Mouse (Mus musculus): ENCODE measurements around the gene Rrp12. TPM values are rescaled to one million over a fixed set of nuclear protein-coding genes. Genes with fewer than 3 reads are reported as not detected.

The Rrp12 gene
- total RNA-seq, 1 experiment = 48.6 TPM

- H3K9ac ChIP-seq (ENCODE audit: insufficient read depth, low read depth, low read length, poor library complexity, severe bottlenecking) = peak overlapping the region; percentile 60
- peak overlapping the region; percentile 74 to 83 for H3K4me3 ChIP-seq (ENCODE audit: insufficient read depth in 1 of 2, low read depth in 1 of 2, low read length in 2 of 2, poor library complexity in 1 of 2, severe bottlenecking in 1 of 2)
- in situ Hi-C loops (cut with MboI; ENCODE audit: low sequenced_read_pairs in 2 of 2, unreplicated experiment in 2 of 2) = no loop called here
- no peak for DNase-seq (ENCODE audit: low read depth, low spot score)
- TF ChIP-seq ZNF384 (IDR thresholded peaks at IDR 0.05; ENCODE audit: low read depth, low read length) = no peak
- TF ChIP-seq CHD2 (IDR thresholded peaks at IDR 0.05; ENCODE audit: low read depth, low read length) = no peak
- TF ChIP-seq ZC3H11A (IDR thresholded peaks at IDR 0.05; ENCODE audit: borderline replicate concordance, low read depth, low read length) = no peak
- no peak for TF ChIP-seq MAFK (IDR thresholded peaks at IDR 0.05; ENCODE audit: insufficient read depth, low read depth, low read length)
- no peak for TF ChIP-seq HCFC1 (IDR thresholded peaks at IDR 0.05; ENCODE audit: borderline replicate concordance, insufficient read depth, low read length)
- H3K27ac ChIP-seq (ENCODE audit: insufficient read depth, low read depth, low read length, poor library complexity, severe bottlenecking) = no peak overlapping the region
- peaks cover 0 to 17% of the 10 kb centered on the region in 2 experiments; a peak in 2 of 4 replicates for H3K4me1 ChIP-seq (ENCODE audit: control insufficient read depth in 2 of 2, insufficient read depth in 2 of 2, low read length in 2 of 2, poor library complexity in 1 of 2)
- no peaks in the 10 kb centered on the region for H3K9me3 ChIP-seq (ENCODE audit: control insufficient read depth, insufficient read depth, low read depth, low read length)
- H3K36me3 ChIP-seq (ENCODE audit: control insufficient read depth, insufficient read depth, low read length, poor library complexity, severe bottlenecking) = no peaks in the 10 kb centered on the region
These were observed 49.4 kb downstream of the Rrp12 start for GRCm38 (mm10) chr19:41846366-41847090.

GRCm38 (mm10) chr19:41844345-41844744 is 51.6 kb downstream of the Rrp12 start:
- TF ChIP-seq HCFC1 (IDR thresholded peaks at IDR 0.05; ENCODE audit: borderline replicate concordance, insufficient read depth, low read length) (no peak), ZC3H11A (IDR thresholded peaks at IDR 0.05; ENCODE audit: borderline replicate concordance, low read depth, low read length) (0 out of 2 replicates have a peak, but pooled peaks have one; percentile 16), MAFK (IDR thresholded peaks at IDR 0.05; ENCODE audit: insufficient read depth, low read depth, low read length) (no peak)

GRCm38 (mm10) chr19:41842706-41843105 is 53.3 kb downstream of the Rrp12 start:
- H3K36me3 ChIP-seq (ENCODE audit: control insufficient read depth, insufficient read depth, low read length, poor library complexity, severe bottlenecking) = no peaks in the 10 kb centered on the region
- no peak overlapping the region for H3K9ac ChIP-seq (ENCODE audit: insufficient read depth, low read depth, low read length, poor library complexity, severe bottlenecking)
- no peak for TF ChIP-seq MAFK (IDR thresholded peaks at IDR 0.05; ENCODE audit: insufficient read depth, low read depth, low read length)
- no peak for TF ChIP-seq ZC3H11A (IDR thresholded peaks at IDR 0.05; ENCODE audit: borderline replicate concordance, low read depth, low read length)
- TF ChIP-seq HCFC1 (IDR thresholded peaks at IDR 0.05; ENCODE audit: borderline replicate concordance, insufficient read depth, low read length) = no peak
- TF ChIP-seq CHD2 (IDR thresholded peaks at IDR 0.05; ENCODE audit: low read depth, low read length) = no peak
- no peak for TF ChIP-seq ZNF384 (IDR thresholded peaks at IDR 0.05; ENCODE audit: low read depth, low read length)
- H3K4me1 ChIP-seq (ENCODE audit: control insufficient read depth in 2 of 2, insufficient read depth in 2 of 2, low read length in 2 of 2, poor library complexity in 1 of 2) = peaks cover 0 to 5% of the 10 kb centered on the region in 2 experiments; a peak in 1 of 4 replicates
- no peak for DNase-seq (ENCODE audit: low read depth, low spot score)
- H3K9me3 ChIP-seq (ENCODE audit: control insufficient read depth, insufficient read depth, low read depth, low read length) = no peaks in the 10 kb centered on the region
- no peak overlapping the region for H3K4me3 ChIP-seq (ENCODE audit: insufficient read depth in 1 of 2, low read depth in 1 of 2, low read length in 2 of 2, poor library complexity in 1 of 2, severe bottlenecking in 1 of 2)
- in situ Hi-C loops (cut with MboI; ENCODE audit: low sequenced_read_pairs in 2 of 2, unreplicated experiment in 2 of 2) = no loop called here
- H3K27ac ChIP-seq (ENCODE audit: insufficient read depth, low read depth, low read length, poor library complexity, severe bottlenecking) = no peak overlapping the region

More at GRCm38 (mm10) chr19:41844345-41844744, 51.6 kb downstream of the Rrp12 start:
- Histone ChIP-seq H3K9ac (ENCODE audit: insufficient read depth, low read depth, low read length, poor library complexity, severe bottlenecking) (no peak overlapping the region), H3K9me3 (ENCODE audit: control insufficient read depth, insufficient read depth, low read depth, low read length) (no peaks in the 10 kb centered on the region), H3K4me1 (ENCODE audit: control insufficient read depth in 2 of 2, insufficient read depth in 2 of 2, low read length in 2 of 2, poor library complexity in 1 of 2) (peaks cover 0 to 5% of the 10 kb centered on the region in 2 experiments; a peak in 1 of 4 replicates), H3K27ac (ENCODE audit: insufficient read depth, low read depth, low read length, poor library complexity, severe bottlenecking) (no peak overlapping the region), H3K36me3 (ENCODE audit: control insufficient read depth, insufficient read depth, low read length, poor library complexity, severe bottlenecking) (no peaks in the 10 kb centered on the region), H3K4me3 (ENCODE audit: insufficient read depth in 1 of 2, low read depth in 1 of 2, low read length in 2 of 2, poor library complexity in 1 of 2, severe bottlenecking in 1 of 2) (no peak overlapping the region)
- in situ Hi-C loops (cut with MboI; ENCODE audit: low sequenced_read_pairs in 2 of 2, unreplicated experiment in 2 of 2) = no loop called here
- no peak for DNase-seq (ENCODE audit: low read depth, low spot score)

- no peak for DNase-seq (ENCODE audit: low read depth, low spot score)
- H3K36me3 ChIP-seq (ENCODE audit: control insufficient read depth, insufficient read depth, low read length, poor library complexity, severe bottlenecking) = no peaks in the 10 kb centered on the region
- no peak for TF ChIP-seq CHD2 (IDR thresholded peaks at IDR 0.05; ENCODE audit: low read depth, low read length)
- TF ChIP-seq ZC3H11A (IDR thresholded peaks at IDR 0.05; ENCODE audit: borderline replicate concordance, low read depth, low read length) = no peak
- no peak for TF ChIP-seq ZNF384 (IDR thresholded peaks at IDR 0.05; ENCODE audit: low read depth, low read length)
- no peak for TF ChIP-seq MAFK (IDR thresholded peaks at IDR 0.05; ENCODE audit: insufficient read depth, low read depth, low read length)
- TF ChIP-seq HCFC1 (IDR thresholded peaks at IDR 0.05; ENCODE audit: borderline replicate concordance, insufficient read depth, low read length) = no peak
- in situ Hi-C loops (cut with MboI; ENCODE audit: low sequenced_read_pairs in 2 of 2, unreplicated experiment in 2 of 2) = no loop called here
- H3K4me3 ChIP-seq (ENCODE audit: insufficient read depth in 1 of 2, low read depth in 1 of 2, low read length in 2 of 2, poor library complexity in 1 of 2, severe bottlenecking in 1 of 2) = no peak overlapping the region
- no peaks in the 10 kb centered on the region for H3K9me3 ChIP-seq (ENCODE audit: control insufficient read depth, insufficient read depth, low read depth, low read length)
- no peak overlapping the region for H3K27ac ChIP-seq (ENCODE audit: insufficient read depth, low read depth, low read length, poor library complexity, severe bottlenecking)
- H3K9ac ChIP-seq (ENCODE audit: insufficient read depth, low read depth, low read length, poor library complexity, severe bottlenecking) = no peak overlapping the region
- H3K4me1 ChIP-seq (ENCODE audit: control insufficient read depth in 2 of 2, insufficient read depth in 2 of 2, low read length in 2 of 2, poor library complexity in 1 of 2) = peaks cover 0 to 5% of the 10 kb centered on the region in 2 experiments; a peak in 1 of 4 replicates
These were observed 53.8 kb downstream of the Rrp12 start for GRCm38 (mm10) chr19:41842196-41842595.

Measured in ES-E14 (cell line).